Mouse (Mus musculus) ES-Bruce4 (cell line): Measurements from ENCODE around the gene Usp13. TPM values are rescaled to one million over a fixed set of nuclear protein-coding genes. Genes with fewer than 3 reads are reported as not detected.

Experiments used
- H3K27ac ChIP-seq: 2 replicates; pipeline ENCODE4 v1.5.1; 2012; ENCODE audit warnings: low read length, inconsistent platforms; ENCODE audit not compliant: insufficient read depth
- H3K27me3 ChIP-seq: 2 replicates; pipeline ENCODE4 v1.6.1; 2012; ENCODE audit warnings: mild to moderate bottlenecking, low read length, inconsistent platforms; ENCODE audit not compliant: control insufficient read depth, poor library complexity, insufficient read depth, severe bottlenecking
- H3K36me3 ChIP-seq: 2 replicates; pipeline ENCODE4 v1.6.1; 2012; ENCODE audit warnings: inconsistent platforms, mild to moderate bottlenecking, low read length, moderate library complexity; ENCODE audit not compliant: control insufficient read depth, poor library complexity, insufficient read depth, severe bottlenecking
- H3K4me1 ChIP-seq: one replicate; pipeline ENCODE4 v1.8.1; 2011; ENCODE audit warnings: low read length; ENCODE audit not compliant: control insufficient read depth, insufficient read depth
- H3K4me3 ChIP-seq: 2 replicates; pipeline ENCODE4 v1.5.1; 2011; ENCODE audit warnings: low read depth, mild to moderate bottlenecking, low read length
- H3K9ac ChIP-seq: 2 replicates; pipeline ENCODE4 v1.6.1; 2012; ENCODE audit warnings: low read depth, mild to moderate bottlenecking, inconsistent platforms; ENCODE audit not compliant: poor library complexity, severe bottlenecking
- H3K9me3 ChIP-seq: replicated peaks from 2 replicates; pipeline ENCODE4 v1.6.1; 2012; ENCODE audit warnings: mild to moderate bottlenecking, low read length, inconsistent platforms; ENCODE audit not compliant: control insufficient read depth, poor library complexity, insufficient read depth, severe bottlenecking
- CTCF ChIP-seq: IDR thresholded peaks from one replicate; pipeline ENCODE4 v1.8.1; 2011; ENCODE audit warnings: low read depth, low read length
- EP300 ChIP-seq: IDR thresholded peaks from 2 replicates; pipeline ENCODE4 v1.6.1; 2011; ENCODE audit warnings: low read depth, low read length; ENCODE audit not compliant: insufficient read depth
- POLR2A ChIP-seq: IDR thresholded peaks from one replicate; pipeline ENCODE4 v1.8.1; 2011; ENCODE audit warnings: low read length; ENCODE audit not compliant: insufficient read depth
- polyA plus RNA-seq: library from polyadenylated mRNA; stranded (reverse); fragments of >200 nt; gene quantifications from 2 replicates; pipeline ENCODE4 v1.2.4, GENCODE M21; 2011; ENCODE audit warnings: low read depth; ENCODE audit not compliant: missing spikeins, insufficient read depth, insufficient read length

Gene Usp13
- polyA plus RNA-seq: 4.0 and 5.5 TPM in 2 replicates

DNA sequence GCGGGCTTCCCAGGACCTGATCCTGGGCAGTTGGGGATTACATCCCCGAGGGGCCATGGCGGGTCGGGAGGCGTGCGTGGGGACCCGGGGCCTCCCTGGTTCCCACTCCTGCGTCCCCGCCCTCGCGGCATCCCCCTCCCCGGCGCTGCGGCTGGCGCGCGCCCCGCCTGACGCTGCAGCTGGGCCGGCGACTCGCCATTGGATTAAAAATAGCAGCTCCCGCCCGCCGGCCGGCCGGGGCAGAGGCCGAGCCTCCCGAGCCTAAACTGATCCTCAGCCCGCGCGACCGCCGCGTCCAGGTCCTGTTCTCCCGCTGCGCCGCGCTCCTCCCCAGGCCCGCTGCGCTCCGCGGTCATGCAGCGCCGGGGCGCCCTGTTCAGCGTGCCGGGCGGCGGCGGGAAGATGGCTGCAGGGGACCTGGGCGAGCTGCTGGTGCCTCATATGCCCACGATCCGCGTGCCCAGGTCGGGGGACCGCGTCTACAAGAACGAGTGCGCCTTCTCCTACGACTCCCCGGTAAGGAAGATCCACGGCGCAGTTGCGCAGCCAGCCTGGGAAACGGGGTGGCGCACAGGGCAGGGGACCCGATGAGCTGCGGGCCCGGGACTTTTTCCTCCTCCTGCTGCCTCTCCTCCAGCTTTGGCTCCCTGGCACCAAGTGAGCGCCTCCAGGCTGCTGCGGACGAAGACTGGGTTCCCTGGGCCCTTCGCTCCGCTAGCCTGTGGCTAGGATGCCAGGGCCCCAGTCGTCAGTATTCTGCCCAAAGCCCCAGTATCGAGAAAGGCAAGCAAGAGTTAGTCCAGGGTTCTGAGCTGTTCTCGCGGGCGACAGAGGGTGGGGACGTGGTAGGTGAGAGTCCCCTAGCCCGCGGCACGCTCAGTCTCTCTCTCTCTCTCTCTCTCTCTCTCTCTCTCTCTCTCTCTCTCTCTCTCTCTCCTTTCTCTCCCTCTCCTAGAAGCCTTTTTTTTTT, at the start of gene Usp13:
Gene Usp13, plus strand, starts transcription at position 190 of the 970 bp plus-strand sequence.
- H3K27me3 ChIP-seq: peaks cover 1% of the 10 kb centered on the region
- TF ChIP-seq POLR2A (no peak), EP300 (no peak), CTCF (no peak)
- H3K4me1 ChIP-seq: peaks cover 2% of the 10 kb centered on the region
- H3K9me3 ChIP-seq: no peaks in the 10 kb centered on the region
- H3K9ac ChIP-seq: peak within 1 kb of the TSS; percentile 73
- H3K4me3 ChIP-seq: peak within 1 kb of the TSS; percentile 78
- no peaks in the 10 kb centered on the region for H3K36me3 ChIP-seq
- no peak within 1 kb of the TSS for H3K27ac ChIP-seq

DNA sequence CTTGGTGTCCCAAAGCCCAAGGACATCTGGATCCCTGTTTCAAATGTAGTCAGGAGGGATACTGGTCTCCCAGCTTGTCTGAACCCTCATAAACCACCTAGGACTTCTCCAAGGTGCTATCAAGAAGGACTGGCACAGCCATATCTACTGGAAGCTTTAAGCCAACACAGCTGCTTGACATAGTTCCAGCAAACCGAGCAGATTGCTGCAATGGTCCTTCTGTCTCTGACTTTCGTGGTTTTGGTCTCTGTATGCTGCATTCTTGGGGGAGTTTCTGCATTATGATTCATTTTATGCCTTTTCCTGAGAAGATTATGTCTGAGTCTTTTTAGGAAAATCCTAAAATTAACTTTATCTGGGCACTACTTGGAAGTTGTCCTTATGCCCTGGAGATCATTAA, 46.6 kb upstream of the Usp13 start:
- TF ChIP-seq EP300 (no peak), CTCF (no peak), POLR2A (no peak)
- H3K36me3 ChIP-seq: no peaks in the 10 kb centered on the region
- no peaks in the 10 kb centered on the region for H3K27me3 ChIP-seq
- no peak overlapping the region for H3K9ac ChIP-seq
- H3K4me3 ChIP-seq: no peak overlapping the region
- H3K4me1 ChIP-seq: no peaks in the 10 kb centered on the region
- H3K9me3 ChIP-seq: 0 out of 2 replicates have a peak, but pooled peaks cover 8% of the 10 kb centered on the region
- H3K27ac ChIP-seq: no peak overlapping the region

DNA sequence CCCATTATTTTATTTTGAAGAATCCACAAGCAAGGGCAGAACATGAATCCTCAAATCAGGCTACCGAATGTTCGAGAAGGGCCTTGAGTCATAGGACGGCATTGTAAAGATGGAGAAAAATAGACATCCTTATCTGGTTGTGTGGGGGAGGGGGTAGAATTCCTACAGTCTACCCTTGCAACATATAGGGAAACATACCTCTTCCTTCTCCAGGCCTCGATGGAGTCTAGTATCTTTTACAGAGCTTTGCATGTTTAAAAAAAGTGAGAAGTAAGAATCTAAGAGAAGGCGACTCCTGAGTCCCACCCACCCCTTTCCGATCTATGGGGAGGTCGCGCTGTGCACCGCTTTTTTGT, 367 bp upstream of the Usp13 start:
- Histone ChIP-seq H3K4me3 (peak overlapping the region; percentile 78), H3K9ac (peak overlapping the region; percentile 73), H3K36me3 (no peaks in the 10 kb centered on the region), H3K4me1 (peaks cover 2% of the 10 kb centered on the region), H3K9me3 (no peaks in the 10 kb centered on the region), H3K27ac (no peak overlapping the region), H3K27me3 (peaks cover 1% of the 10 kb centered on the region)
- TF ChIP-seq EP300: no peak
- TF ChIP-seq POLR2A: no peak
- TF ChIP-seq CTCF: no peak

DNA sequence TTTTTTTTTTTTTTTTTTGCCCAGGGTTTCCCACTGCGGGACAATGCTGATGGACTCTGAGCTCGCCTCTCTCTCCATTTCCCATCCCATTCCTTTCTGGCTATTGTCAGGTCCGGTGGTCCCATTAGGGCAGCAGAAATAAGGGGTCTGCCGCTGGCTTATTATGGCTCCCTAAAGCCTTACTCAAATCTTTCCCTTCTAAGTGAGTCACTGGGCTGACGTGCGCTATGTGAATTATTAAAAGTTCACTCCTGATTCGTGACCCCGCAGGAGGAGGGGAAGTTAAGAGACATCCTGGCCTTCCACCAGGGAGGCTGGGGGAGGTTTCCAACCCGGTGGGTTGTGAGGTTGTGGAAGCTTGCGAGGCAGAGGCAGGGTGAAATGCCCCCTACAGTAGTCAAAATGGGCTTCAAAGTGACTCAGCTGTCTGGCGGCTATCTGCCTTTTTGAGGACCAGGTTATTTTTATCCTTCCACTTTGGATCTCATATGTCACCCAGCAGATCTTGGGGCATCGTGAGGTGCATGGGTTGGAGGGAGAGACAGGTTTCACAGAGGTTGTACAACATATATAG, 1.1 kb downstream of the Usp13 start:
- no peaks in the 10 kb centered on the region for H3K36me3 ChIP-seq
- H3K4me3 ChIP-seq: peak overlapping the region; percentile 78
- no peaks in the 10 kb centered on the region for H3K9me3 ChIP-seq
- TF ChIP-seq CTCF (no peak), POLR2A (no peak), EP300 (no peak)
- H3K4me1 ChIP-seq: peaks cover 4% of the 10 kb centered on the region
- peaks cover 1% of the 10 kb centered on the region for H3K27me3 ChIP-seq
- peak overlapping the region; percentile 73 for H3K9ac ChIP-seq
- H3K27ac ChIP-seq: no peak overlapping the region

DNA sequence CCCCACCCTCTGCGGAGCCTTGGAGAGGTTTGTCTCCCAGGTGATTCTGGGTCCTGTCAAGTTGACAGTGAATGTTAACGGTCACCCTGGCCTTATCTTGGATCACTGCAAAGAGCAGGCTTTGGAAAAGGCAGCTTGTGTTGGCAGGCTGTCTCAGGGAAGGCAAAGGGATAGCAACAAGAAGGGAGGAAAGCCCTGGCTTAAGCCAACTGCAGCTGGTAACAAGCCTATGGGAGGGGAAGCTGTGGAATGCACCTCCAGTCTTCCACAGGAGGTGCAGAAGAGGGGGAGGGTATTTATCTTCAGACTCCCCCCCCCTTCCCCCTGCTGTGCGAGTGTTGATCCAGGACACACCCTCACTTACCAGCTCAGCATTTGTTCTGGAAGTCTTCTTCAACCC, 5.3 kb downstream of the Usp13 start:
- no peak overlapping the region for H3K27ac ChIP-seq
- peaks cover 4% of the 10 kb centered on the region for H3K4me1 ChIP-seq
- no peak overlapping the region for H3K9ac ChIP-seq
- no peak overlapping the region for H3K4me3 ChIP-seq
- no peaks in the 10 kb centered on the region for H3K36me3 ChIP-seq
- H3K27me3 ChIP-seq: peaks cover 1% of the 10 kb centered on the region
- no peak for TF ChIP-seq CTCF
- peak; percentile 57; the same call in 1 of the 2 replicates for TF ChIP-seq EP300
- no peaks in the 10 kb centered on the region for H3K9me3 ChIP-seq

DNA sequence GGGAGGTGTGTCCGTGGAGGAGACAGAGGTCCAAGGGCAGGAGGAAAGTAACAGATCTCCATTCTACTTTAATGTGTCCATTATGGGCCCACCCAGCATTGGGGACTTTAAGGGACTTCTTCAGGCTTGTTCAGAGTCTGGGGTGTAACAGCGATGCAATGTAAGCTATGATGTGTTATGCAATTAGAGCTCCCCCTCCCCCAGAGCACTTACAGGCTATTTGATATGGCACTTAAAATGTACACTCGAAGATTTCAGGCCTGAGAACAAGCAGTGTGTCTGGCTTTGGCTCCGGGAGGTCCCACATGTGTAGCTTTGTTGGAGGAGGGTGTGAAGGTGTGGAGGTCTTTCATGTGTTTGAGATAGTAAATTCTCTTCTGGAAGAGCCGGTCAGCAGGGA, 7.6 kb downstream of the Usp13 start:
- Histone ChIP-seq H3K4me1 (peaks cover 2% of the 10 kb centered on the region), H3K9ac (no peak overlapping the region), H3K36me3 (no peaks in the 10 kb centered on the region), H3K4me3 (no peak overlapping the region), H3K27me3 (no peaks in the 10 kb centered on the region), H3K9me3 (no peaks in the 10 kb centered on the region), H3K27ac (no peak overlapping the region)
- TF ChIP-seq POLR2A (no peak), CTCF (no peak)
